Mouse (Mus musculus) kidney, postnatal 14 days (tissue): ENCODE results near the gene Bicdl2.

Experiments used
- DNase-seq: peaks from one replicate; pipeline ENCODE4 v3.0.0; 2022; ENCODE audit warnings: mixed read lengths

Bicdl2 gene

DNA sequence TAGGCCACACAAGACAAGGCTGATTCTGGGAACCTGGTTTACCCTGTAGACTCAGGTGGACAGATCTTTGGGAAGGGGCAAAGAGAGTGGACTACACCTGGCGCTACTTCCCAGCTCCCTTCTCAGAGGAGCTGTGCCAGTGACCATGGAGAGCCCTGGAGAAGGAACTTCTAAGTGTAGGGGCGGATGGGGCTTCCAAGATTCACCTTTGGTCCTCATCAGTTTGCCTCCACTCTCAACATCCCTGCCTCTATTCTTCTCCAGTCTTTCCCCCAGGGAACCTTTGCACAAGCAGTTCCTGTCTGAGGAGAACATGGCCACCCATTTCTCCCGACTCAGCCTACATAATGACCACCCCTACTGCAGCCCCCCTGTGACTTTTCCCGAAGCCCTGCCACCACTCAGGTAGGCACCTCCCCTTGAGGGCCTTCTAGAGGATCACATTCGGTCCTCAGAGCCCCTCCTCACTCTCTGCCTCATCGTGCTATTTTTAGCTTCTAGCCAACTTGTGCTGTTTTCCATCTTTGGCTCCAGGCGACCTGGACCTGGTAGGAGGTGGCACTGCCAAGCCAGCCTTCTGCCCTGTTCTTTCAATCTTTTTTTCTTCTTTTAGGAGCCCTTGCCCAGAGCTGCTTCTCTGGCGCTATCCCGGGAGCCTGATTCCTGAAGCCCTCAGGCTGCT lies 14.1 kb downstream of the Bicdl2 start:
- DNase-seq = no peak

DNA sequence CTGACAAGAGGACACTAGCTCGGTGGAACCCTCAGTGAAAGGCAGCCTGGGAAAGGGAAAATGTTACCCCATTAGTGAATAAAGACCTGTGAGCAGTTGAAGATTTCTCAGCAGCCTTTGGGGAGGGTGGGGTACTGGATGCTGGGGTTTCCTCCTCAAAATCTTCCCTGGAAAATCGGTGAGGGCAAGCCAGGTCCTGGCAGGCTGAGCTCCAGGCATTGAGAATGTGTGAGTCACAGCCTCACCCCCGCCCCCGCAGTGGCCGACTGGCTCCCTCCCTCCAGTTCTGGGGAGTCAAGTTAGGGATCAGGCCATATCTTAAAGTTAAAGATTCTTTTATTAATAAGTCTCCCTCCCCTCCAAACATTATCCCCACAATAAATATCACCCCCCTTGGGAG lies 14.8 kb downstream of the Bicdl2 start:
- peak; percentile 40 for DNase-seq

DNA sequence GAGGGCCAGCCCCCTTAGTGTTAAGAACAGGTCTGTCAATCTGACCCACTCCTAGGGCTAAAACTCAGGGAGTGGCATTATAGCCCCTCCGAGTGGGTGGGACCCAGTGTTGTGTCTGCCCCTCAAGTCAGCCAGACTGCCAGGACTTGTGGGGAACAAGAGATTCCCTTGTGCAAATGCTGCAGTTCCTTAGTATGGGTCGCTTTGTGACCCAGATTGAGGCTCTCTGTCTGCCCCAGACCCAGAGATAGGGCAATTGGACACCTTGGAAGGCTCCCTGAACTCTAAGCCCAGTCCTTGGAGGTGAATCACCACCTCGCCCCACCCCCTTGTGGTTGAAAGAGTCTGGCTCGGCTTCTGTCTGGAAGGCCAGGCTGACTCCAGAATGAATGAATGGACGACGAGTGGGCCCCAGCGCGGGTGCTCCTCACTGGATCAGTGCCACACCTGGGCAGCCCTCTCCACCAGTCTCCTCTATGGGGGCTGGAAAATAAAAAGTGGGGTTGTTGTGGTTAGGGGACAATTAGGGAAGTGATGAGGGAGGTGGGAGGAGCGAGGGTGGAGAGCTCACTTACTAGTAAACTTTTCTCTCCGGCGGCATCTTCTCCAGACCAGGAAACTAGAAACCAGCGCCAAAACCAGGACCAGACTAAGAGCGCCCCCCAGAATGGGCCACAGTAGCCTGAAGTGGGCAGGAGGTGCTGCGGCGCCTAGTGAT lies 15.4 kb downstream of the Bicdl2 start:
- peak; percentile 49 for DNase-seq

DNA sequence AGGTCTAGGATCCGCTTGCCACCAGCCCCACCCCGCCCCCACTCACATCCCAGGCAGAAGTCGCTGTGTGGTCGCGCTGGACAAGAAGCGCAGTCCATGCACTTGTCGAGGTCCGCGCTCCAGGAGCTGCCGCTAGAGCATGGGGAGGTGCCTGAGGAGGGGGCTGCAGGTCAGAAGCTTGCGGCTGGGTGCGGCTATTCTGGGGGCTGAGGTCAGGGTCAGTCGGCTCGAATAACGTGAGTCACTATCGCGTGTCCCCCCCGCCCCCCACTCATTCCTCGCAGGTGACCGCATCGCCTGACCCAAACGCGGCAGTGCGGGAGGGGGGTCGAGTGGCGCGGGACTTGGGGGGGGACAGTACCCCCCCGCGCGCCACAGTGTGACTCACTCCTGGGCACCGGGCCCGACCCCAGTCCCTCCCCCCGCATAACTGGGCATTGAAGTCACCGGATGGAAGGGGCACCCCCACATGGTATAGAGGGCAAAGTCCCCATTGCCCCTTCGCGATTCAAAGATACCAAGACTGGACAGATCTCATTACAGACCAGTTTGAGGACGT lies 16.2 kb downstream of the Bicdl2 start:
- peak; percentile 58 for DNase-seq

DNA sequence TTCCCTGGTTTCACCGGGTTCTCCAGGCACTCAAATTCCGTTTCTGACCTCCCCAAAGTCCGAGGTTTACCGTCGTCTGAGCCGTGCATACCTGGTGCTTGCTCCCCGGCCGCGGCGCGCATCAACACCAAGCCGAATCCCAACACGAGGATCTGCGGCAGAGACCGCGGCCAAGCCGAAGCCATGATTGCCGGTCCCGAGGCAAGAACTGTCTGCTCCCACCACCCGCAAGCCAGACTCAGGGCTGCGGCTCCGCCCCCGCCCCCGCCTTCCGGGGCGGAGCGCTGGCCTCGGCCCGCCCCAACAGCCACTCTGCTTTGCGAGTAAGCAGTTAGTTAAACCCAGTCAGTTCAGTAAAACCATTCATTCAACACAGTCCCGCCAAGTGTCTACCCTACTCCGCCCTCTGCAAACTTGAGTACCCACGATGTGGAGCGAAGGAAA lies 17.0 kb downstream of the Bicdl2 start, which contains the start of gene Tnfrsf12a:
Gene Tnfrsf12a, minus strand, starts transcription at position 233 of the 444 bp plus-strand sequence.
- peak; percentile 91 for DNase-seq

DNA sequence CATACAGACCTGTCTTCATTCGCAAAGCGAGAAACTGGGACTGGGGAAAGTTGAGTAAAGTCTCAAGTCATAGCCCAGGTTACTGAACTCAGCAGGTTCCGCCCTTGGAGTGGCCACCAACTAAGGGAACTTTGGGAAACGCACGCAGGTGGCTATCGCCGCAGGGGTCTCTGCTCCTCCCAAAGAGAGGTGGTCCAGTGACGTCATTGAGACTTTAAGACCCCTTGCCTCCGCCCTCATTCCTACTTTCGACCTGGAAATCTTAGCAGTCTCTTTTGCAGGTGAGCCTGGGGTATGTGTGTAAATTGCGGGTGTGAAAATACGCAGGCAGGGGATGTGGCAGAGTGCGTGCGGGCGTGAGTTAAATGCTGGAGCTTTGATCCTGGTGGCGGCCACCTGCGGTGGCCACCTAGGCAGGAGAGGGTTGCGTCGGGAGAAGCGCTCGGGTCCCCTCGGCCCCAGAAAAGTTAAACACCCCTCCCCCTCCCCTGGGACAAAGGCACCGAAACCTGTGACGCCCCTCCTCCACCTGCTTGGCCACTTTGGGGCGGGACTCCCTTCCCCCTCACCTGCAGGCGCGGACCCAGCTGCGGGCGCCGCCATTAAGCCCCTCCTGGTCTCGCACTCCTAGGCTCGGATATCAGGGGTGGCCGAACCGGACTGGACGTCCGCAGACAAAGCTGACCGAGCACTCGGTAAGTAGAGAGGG lies 19.0 kb downstream of the Bicdl2 start, which contains the start of gene Cldn6:
Gene Cldn6, plus strand, starts transcription at position 123 of the 709 bp plus-strand sequence.
- no peak for DNase-seq

DNA sequence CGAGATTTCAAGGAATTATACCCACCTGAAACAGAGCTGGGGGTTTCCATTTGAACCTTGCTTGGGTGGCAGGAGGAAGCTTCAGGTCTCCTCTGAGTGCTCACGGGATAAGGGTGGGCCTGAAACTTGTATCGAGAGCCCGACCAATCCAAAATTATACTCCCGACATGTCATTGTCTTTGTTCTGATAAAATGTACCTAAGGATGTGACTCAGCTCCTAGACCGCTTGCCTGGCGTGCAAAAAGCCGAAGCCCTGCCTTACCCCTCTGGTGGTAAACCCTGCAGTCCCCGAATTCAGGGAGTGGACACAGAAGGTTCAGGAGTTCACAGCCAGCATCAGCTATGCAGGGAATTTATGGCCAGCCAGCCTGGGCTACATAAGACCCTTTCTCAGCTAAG lies 20.0 kb downstream of the Bicdl2 start:
- DNase-seq = no peak

DNA sequence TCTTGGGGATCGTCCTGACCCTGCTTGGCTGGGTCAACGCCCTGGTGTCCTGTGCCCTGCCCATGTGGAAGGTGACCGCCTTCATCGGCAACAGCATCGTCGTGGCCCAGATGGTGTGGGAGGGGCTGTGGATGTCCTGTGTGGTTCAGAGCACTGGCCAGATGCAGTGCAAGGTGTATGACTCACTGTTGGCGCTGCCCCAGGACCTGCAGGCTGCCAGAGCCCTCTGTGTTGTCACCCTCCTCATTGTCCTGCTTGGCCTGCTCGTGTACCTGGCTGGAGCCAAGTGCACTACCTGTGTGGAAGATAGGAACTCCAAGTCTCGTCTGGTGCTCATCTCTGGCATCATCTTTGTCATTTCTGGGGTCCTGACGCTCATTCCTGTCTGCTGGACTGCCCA lies 20.8 kb downstream of the Bicdl2 start:
- DNase-seq = peak; percentile 38

DNA sequence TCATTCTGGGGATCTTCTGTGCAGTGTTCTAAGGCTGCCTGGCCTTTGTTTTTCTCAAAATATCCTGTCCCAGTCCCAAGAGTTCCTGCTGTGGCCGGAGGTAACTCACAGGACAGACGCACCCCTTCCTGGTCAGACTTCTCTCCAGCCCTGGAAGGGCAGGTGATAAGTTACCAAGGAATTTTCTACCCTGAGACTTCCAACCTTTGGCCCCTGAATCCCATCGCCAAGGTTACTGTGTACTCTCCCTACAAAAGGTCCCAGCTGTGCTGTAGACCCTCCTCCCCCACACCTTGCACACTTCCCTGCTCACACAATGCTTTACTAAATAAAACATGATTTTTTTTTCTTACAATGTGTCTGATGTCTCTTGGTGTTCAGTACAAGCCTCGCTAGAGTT lies 21.8 kb downstream of the Bicdl2 start:
- no peak for DNase-seq

DNA sequence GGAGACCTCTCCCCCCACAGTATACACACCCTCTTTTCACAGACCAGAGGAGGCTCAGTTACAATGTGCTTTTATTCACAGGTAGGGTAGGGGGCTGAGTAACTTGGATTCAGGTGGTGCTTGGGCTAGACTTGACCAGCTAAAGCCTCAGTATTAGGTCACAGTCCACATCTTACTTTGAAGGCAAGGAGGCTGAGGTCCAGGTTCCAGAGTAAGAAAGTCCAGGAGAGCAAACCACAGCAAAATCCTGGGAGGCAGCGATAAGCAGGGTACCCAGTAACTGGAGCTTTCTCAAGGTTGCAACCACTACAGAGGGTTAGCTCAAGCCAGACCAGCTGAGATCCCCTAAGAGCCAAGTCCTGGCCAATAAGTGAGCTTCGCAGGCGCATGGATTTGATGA lies 22.2 kb downstream of the Bicdl2 start:
- no peak for DNase-seq

DNA sequence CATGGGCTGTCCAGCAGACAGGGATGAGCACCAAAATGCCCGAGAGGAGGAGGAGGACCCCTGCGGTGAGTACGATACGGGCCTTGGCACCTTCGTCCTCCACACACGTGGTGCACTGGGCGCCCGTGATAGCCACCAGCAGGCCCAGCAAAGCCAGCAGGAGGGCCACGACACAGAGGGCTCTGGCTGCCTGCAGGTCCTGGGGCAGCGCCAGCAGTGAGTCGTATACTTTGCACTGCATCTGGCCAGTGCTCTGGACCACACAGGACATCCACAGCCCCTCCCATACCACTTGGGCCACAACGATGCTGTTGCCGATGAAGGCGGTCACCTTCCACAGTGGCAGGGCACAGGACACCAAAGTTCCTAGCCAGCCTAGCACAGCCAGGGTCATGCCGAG lies 22.9 kb downstream of the Bicdl2 start:
- no peak for DNase-seq

DNA sequence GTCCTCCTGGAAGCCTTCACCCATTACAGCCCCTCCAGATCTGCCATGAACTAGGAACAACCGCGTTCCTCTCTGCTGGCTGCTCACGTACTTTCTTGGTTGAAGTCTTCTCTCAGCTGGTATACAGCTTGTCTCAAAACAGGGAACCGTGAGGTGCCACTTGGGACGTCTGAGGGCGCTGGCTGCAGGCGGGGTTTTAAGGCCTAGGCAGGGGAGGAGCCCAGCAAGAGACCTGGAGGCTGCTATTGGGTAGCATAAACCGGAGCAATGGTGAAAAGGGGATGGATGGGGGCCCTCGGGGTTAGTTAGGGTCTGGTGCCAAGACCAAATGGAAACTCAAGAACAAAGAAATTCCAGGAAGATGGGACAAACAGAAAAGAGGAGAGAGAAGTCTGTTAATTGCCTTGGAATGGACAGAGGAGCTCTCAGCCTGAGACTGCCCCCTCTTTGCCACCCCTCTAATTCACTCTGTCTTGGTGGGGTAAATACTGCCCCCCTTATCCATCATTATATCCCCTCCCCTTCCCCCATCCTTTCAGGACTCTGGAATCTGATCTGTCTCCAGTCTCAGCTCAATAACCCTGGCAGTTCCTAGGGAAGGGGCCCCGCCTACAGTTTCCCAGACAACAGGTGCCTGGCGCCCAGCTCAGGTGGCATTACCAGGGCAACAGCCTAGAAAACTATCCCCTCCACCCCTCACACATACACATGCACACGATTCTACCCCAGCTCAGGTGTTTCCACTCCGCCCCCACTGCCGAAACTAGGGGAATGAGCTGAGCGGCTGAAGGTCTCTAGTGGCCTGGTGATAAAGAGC lies 23.8 kb downstream of the Bicdl2 start, which contains the start of gene Cldn9:
Gene Cldn9, minus strand, starts transcription at position 171 of the 817 bp plus-strand sequence.
- DNase-seq = peak; percentile 37

DNA sequence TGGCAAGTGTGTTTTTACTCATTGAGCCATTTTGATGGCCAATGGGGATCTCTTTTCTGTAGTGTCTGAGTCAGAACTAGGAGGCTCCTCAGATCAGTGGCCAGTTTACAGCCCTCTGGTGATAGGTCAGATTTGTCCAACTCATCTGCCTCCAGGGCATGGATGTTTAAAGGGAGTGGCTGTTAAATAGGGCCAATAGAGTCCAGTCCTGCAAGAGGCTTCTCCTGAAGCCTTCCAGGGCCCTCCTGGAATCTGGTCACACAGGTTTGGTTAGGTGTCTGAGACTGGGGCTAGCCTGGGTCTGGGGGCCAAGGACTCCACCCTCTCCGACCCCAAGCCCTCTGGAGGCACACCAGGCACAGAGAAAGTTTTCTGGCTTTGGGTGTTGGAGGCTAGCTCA lies 34.2 kb downstream of the Bicdl2 start:
- no peak for DNase-seq

DNA sequence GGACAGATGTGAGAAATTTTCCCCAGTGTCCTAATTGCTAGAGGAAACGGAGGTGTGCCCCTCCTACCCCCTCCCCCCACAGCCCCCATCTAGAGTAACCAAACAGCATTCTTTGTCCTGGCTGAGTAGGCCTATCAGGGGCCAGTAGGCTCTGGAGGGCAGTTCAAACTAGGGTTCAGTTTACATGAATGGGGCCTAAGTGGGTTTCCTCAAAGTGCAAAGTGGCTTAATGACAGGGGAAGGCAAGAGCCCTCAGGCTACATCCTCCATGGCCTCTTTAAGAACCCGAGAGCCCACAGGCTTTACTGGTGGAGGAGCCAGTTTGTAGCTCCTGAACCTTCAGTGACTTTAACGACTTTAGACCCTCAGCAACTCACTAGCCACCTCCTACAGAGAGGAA lies 35.5 kb downstream of the Bicdl2 start:
- no peak for DNase-seq

DNA sequence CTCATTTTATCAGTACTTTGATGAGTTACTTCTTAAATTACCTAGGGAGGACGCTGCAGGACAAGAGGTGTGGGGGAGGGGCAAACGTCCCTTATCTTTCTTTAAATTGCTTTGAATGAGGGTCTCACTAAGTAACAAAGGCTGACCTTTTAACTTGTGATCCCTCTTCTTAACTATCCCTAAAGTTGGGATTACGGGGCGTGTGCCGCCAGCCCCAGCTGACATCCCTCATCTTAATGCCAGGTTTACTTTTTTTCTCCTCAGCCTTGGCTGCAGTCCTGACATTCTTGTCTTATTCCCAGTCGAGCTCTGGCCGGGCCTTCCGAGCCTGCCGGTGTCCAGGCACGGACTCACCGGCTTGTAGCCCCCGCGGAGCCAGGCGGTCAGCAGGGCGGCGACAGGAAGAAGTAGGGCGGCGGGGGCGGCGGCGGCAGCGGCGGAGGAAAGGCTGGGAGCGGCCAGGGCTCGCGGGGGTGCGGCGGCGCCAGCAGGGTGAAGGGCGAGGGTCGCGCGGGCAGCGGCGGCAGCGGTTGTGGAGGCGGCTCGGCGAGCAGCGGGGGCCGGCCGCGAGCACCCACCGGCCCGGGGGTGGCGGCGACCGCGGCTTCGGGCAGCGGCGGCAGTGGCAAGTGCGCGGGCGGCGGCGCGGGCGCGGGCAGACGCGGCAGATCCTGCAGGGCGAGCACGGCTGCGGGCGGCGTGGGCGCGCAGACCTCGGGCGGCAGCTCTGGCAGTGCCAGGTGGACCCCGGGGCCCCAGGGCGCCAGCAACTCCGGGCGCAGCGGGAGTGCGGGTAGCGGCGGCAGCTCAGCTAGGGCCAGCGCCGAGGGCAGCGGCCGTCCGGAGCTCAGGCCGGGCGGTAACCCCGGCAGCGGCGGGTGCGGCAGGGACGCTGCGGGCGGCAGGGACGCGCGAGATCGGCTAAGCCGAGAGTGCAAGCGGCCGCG lies 39.1 kb downstream of the Bicdl2 start:
- DNase-seq = peak; percentile 51

DNA sequence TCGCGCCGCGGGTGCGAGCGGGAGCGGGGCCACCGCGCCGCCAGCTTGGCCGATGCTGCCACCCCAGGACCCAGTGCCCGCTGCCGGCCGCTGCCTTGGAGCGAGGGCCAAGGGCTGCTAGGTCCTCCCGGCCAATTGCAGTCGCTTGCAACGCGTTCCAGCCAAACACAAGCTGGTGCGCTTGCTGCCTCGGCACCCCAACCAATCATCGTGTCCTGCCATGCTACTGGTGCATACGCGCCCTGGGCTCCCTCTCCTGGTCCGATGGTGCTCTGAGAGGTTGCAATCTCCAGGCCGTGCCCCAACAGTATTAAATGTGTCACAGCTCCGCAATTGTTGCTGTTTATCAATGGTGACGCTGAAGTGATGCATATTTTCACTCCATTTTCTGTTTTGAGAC lies 39.8 kb downstream of the Bicdl2 start:
- DNase-seq = peak; percentile 95

DNA sequence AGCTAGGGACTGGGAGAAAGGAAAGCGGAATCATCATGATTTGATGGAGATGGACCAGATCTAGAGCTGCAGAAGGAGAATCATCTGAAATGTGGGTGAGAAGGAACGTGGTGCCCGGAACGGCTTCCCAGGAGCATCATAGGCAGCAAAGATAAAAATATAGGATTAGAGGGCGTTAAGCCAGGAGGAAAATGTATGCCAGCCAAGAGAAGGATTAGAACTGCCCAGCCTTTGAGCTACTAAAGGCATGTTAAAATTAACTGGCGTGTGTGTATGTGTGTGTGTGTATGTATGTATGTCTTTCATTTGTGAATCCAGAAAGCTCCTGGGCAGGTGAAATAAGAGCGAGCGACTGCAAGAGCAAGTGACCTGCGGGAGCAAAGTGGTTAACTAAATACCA lies 43.0 kb downstream of the Bicdl2 start:
- DNase-seq = no peak

DNA sequence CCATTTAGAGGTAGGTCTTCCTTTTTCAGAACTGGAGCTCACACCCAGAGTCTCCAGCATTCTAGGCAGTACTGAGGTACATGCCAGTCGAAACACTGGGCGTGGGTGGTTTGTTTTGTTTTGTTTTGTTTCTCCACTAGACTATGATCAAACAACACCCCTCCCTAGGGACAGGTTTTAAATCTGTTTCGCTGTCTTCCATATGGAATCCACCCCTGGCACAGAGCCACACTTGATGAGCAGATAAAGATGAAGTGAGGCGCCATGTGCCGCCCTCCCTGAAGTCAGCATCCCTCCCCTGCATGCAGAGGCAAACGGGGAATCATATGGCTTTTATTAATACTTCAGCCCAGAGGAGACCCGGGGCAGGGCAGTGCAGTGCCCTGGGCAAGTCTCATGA lies 44.4 kb downstream of the Bicdl2 start:
- no peak for DNase-seq

DNA sequence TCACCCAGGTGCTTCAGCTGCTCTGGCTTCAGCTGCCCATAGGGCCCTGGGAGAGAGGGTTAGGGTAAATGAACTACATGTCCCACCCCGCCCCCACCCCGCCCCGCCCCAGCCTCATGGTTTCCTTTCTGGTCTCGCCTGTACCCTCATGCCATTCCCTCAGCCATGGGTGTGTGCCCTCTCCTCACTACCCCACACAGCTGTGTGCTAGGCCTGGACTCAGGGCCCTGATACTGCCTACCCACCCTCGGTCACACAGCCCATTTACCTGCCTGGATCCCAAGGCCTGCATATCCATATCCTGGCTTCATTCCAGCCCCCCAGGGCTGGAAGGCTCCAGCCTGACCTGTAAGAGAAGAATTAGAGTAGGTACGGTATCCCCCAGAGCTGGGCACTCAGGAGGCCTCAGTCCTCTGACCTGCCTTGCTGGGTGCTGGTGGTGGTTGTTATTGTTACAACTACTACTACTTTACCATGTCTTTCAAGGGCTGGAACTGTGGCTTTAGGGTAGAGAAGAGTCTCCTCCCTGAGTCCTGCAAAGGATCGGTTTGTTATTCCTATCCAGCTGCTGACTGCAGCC lies 45.3 kb downstream of the Bicdl2 start:
- DNase-seq = no peak

DNA sequence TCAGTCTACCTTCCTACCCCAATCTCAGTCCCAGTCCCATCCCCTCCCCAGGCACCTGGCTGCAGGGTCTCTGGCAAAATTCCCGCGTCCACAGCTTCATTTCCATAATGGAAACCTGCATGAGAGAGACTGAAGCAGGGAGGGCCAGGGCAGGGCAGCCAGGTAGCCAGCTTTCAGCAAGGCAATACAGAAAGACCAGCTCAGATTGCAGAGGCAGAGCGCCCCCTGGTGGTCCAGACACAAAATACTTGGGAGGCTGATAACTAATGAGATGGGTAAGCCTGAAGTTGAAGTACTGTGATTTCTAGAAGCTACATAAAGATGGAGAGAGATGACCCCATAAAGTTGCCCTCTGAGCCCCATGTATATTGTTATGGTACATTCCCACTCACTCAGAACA lies 45.9 kb downstream of the Bicdl2 start:
- DNase-seq = peak; percentile 79

DNA sequence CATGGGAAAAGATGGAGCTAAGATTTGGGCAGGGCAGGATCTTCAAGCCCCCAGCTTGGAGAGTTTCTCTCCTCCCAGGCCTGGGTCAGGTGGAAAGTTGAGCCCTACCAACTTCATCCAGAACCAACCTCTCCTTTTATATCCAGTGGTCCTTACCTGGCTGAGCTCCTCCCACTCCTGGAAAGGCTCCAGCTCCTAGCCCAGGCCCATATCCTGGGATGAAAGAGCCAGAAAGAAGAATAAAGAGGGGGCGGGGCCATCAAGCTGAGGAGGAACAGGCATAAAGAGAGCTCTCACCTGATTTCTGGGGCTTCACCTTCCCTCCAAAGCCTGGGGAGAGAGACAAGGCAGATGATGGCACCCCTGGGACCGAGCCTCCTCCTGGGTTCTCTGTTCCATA lies 56.7 kb downstream of the Bicdl2 start:
- DNase-seq = no peak
